Mouse (Mus musculus) thymus, postnatal 25 days (tissue): Measurements from ENCODE around the gene Pex6.
A peak's percentile ranks its signal among the peaks of the same experiment; 100 is the strongest.
"Not testable (repeated sequence)": the region's sequence is repeated elsewhere in the genome, so short reads cannot be mapped to it uniquely, and the experiment has no call there.

ENCODE experiments used
- DNase-seq: peaks from one replicate; pipeline ENCODE4 v3.0.0; 2022

The Pex6 gene

DNA sequence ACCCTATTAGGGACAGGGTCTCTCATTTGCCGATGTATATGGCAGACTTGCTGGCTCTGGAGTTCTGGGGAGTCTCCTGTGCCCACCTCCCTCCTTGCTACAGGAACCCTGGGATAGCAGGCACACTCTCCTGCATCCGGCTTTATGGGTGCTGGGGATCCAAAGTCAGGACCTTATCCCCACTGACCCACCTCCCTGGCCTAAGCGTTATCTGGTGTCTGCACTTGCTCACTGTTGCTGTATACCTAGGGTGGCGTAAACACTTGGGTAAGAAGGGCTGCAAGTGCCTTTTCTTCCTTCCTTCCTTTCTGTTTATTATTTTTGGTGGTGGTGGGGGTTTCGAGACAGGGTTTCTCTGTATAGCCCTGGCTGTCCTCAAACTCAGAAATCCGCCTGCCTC lies 30.0 kb downstream of the Pex6 start:
- DNase-seq, result no peak

DNA sequence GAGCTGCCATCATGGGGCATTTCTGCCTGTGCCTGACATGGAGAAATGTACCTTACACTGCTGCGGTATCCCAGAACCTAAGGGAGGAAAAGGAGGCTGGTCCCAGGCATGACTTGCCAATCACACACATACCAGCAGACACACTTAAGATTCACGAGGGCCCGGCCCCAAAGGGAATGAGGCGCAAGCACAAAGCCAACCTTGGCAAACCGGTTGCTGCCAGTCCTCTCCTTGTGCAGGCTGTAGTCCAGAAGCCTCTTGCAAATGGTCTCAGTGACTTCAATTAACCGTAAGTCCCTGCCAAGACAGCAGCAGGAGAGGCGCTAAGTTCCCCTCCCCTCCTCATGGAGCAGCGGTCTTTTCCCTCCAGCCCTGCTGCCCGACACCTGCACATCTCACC lies 31.7 kb downstream of the Pex6 start:
- no peak for DNase-seq

DNA sequence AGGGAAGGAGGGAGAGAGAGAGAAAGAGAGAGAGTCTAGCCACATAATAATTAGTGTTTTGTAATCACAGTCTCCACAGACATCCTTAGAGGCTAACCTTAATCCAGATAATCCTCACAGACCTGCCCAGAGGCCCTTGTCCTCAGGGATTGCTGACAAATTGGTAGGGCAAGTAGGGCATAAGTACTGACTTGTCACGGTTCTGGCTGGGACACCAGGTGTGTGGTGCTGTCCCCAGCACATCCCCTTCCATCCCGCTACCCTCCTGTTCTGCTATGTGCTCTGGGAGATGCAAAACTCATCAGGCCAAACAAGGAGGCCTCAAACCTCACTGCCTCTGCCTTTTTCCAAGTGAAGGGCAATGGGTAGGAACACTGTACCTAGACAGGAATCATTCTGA lies 34.2 kb downstream of the Pex6 start:
- no peak for DNase-seq

DNA sequence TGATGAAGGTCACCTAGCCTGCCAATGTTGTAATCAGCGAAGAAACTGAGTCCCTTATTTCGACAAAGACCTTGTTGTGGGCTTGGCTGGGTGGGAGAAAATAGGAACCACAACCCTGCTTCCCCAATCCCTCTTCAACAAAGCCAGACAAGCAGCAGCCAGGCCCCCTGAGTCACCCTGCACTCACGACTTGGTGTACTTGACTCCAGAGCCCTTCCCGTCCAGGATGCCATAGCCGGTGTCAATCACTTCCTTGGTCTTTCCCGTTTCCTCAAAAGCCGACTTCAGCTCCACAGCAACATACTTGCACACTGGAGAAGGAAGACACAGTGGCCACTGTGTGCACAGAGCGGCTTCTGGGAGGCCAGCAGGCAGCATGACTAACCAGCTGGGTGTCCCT lies 36.0 kb downstream of the Pex6 start:
- DNase-seq, result no peak

DNA sequence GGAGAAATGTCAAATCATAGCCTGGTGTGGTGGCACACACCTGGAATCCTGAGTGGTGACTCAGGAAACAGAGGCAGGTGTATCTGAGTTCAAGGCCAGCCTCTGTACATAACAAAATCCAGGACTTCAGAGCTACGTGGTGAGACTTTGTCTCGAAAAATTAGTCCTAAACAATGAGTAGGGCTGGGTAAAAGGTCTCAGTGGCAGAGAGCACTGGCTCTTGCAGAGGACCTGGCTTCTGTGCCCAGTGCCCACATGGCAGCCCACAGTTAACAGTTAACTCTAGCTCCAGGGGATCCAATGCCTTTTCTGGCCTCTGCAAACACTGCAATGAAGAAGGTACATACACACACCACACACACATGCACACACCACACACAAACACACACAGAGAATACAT lies 36.5 kb downstream of the Pex6 start:
- no peak for DNase-seq

DNA sequence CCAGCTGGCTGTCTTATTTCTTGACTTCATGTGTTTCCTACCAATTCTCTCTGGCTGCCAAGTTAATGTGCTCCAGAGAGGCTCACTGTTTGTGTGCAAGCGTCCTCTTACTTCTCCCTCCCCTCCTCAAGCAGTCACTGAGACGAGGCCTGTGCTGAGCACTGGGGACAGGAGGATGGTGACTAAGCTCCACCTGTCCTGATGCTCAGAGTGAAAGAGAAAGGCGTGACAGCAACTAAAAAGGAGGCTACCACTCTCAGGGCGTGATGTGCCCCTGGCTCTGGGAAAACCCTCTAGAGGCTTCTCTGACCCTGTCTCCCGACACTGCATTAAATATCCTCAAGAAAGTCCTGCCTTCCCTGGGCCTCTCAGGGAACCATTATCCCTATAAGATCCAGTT lies 38.0 kb downstream of the Pex6 start:
- no peak for DNase-seq

DNA sequence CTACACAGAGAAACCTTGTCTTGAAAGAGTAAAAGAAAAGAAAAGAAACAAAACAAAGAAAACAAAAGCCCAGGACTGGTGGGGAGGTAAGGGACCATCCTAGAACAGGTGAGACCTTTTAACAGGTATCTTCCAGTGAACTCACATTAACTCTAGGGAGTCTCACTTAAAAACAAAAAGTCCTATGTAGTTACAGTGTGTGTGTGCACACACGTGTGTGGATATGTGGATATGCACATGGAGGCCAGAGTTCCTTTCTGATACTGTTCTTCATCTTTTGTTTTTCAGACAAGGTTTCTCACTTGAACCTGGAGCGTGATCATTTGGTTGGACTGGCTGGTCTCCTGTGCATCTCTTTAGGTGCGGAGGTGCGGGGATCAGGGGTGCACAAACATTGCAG lies 39.3 kb downstream of the Pex6 start:
- no peak for DNase-seq

DNA sequence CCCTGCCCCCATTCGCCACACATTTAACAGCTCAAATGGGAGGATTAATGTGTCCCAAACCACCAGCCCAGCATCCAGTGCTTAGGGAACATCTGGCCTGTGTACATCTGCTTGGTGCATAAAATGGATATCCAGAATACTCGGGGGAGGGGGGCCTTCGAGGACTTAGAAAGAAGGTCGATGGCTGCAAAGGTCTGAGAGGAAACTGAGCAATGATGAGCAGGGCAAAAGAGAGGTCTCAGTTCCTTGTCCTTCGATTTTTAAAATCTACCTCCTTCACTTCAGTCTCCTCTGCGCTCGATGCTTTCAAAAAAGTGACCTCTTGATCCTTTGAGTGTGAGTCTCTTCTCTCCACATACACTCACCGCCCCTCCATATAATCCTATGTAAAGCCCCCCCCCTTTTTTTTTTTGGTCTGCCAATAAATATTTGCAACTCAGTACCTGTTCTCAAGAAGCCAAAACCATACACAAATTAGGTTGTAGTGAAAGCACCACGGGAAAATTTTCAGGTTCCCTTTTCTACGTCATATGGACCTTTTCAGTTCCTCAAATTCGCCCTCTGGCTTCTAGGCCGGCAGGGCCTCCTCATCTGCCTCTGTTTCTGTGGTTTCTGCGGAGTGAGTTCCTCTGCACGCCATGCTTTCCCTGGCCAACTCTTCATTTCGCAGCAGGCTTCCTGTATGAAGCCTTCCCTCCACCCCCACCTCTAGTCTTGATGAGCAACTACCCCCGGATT lies 40.0 kb downstream of the Pex6 start:
- DNase-seq, result no peak

DNA sequence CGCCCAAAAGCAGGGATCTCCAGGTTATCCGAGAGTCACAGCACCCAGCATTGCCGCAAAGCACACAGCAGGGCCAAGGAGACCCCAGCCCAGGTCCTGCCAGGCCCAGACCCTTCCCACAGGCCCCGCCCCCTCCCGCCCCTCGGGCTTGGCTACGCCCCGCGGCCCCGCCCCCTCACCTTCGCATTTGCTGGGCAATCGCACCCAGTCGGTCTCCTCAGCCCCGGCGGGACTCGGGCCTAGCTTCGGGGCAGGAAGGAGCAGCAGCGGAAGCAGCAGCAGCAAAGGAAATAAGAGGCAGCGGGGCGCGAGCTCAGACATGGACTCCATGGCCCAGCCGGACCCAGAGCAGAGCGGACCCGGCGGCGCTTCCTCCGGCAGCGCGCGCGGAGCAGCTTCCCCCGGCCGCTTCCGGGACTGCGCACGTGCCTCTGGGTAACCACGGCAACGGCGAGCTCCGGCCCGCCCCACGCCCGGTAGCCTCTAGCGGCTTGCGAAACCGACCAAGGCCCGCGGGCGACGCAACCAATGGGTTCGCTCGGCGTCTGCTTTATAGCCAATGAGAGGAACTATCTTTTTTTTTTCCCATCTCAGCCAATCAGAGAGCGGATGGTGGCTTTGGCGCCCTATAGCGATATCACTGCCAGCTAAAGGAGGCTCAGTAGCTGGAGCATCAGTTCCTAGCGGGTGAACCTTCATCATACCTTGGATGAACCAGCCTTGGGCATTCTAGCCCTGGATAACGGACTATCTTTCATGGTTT lies 40.7 kb downstream of the Pex6 start, which contains the start of gene Cnpy3:
Cnpy3 (minus strand) TSS at position 421 of the 763 bp plus-strand sequence.
- DNase-seq, result peak; percentile 96

DNA sequence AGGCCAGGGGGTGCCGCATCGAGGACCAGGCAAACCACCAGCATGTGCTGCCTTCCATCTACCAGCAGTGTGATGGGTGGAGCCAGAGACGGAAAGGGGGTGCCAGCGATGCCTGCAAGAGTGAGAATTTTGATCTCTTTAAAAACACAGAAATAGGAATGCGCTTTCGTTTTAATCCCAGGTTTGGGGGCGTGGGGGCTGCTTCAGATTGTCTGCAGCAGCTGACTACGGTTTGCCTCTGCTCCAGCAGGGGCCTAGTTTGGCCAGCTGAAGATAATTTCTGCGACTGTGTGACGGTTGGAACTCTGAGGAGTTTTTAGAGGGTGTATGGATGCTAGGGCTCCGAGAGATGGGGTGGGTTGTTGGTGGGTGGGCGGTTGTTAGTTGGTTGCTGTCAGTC lies 47.5 kb downstream of the Pex6 start:
- no peak for DNase-seq

DNA sequence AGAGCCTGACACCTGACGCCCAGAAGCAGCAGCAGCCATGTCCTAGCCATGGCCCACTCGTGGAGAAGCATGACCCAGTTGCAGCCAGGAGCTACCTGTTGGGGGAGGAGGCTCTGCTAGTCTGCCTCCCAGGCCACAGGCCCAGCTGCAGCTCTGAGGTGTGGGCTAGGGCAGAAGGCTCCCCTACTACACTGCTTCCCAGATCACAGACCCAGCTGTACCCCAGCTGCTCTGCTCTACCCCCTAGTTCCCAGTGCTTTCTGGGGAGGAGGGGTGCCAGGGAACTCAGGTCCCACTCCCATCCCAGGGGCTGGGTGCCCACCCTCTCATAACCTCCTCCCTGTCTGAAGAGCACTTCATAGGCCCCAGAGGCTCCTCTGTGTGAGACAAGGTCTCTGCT lies 52.3 kb downstream of the Pex6 start, which contains the start of gene Ptcra:
Ptcra (minus strand) TSS at position 169 of the 400 bp plus-strand sequence.
- DNase-seq, result peak; percentile 77

DNA sequence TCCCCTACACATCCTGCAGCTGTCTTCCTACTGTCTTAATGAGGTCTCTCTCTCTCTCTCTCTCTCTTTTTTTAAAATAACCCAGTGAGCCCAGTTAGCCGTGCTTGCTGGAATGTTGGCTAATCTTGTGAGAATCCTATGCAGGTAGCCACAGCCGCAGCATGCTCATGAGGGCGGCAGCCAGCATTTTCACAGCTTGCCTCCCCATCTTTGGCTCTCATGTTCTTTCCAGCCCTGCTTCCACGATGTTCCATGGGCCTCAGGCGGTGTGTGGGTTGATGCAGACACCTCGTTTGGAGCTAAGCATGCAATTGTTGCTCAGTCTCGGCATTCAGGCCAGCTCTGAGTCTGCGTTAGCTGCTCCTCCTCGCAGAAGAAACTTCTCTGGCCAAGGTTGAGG lies 53.7 kb downstream of the Pex6 start:
- not testable (repeated sequence) for DNase-seq

DNA sequence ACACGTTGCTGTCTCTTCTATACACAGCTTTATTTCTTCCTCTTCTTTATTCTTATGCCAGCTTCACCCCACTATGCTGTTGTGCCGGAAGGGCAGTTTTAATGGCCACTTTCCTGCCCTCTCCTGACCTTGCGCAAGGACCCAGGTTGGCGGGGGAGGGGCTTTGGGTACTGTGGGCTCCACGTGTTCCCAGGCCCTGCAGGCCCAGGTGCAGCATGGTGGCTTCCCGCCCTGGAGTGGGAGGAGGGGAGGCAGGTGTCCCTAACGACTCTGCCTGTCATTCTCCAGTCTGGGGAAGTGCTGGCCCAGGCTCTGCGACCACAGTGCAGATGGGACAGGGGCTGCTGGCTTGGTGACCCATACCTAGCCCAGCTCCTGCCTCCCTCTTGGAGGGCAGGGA lies 56.6 kb downstream of the Pex6 start:
- peak; percentile 83 for DNase-seq

DNA sequence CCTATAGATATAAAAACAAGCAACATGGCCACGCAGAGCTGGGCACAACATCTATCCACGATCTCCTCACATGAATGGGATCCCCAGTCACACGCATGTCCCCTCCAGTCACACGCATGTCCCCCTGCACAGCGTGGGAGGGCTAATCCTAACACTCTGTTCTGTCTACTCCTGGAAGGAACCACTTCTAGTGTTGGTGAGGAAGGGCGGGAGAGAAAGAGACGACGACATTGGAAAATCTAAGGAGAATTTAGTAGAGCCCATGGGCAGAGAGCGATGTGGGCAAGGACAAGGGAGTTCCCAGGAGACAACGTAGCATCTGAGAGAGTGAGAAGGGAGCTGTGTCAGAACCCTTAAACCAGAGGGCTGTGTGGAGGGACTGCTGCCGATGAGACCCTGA lies 59.3 kb downstream of the Pex6 start:
- no peak for DNase-seq

DNA sequence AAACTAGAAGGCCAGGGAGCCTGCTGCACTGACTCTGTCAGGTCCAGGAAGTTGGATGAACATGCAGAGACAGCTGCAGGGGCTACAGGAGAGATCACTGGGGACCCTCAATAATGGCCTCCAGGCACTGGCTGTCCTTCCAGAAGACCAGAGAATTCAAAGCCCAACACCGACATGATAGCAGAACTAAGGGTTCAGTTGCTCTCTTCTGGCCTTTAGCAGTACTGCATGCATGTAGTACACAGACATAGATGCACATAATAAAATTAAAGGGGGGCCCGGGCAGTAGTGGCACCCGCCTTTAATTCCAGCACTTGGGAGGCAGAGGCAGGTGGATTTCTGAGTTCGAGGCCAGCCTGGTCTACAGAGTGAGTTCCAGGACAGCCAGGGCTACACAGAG lies 59.8 kb downstream of the Pex6 start:
- no peak for DNase-seq

DNA sequence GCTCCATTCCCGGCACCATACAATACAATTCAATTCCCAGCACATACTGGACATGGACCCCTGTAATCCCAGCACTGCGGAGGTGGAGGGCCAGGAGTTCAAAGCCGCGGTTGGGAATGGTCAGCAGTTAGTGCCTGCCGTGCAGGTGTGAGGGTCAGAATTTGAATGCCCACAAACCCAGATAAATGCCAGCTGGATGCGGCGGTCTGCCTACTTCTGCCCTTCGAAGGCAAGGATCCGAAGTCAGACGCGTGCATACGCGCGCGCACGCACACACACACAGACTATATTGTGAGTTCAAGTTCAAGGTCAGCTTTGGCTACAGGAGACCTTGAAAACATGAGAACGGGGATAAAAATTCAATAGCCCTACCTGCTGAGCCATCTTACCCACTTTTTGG lies 60.4 kb downstream of the Pex6 start:
- no peak for DNase-seq

DNA sequence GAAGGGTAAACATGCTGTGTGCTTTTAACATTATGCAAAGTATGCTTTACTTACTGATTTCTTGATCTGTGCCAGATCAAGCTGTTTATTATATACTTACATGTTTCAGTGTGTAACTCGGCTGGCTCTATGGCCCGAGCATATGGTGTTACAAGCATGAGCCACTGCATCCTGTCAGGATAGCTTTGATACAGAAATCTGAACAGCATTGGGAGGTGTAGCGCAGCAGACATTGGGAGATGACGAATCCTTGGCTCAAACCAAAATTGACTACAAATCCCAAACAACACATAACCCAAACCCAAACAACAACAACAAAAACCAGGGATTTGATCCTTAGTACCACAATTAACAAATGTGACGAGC lies 60.8 kb downstream of the Pex6 start:
- DNase-seq, result no peak

DNA sequence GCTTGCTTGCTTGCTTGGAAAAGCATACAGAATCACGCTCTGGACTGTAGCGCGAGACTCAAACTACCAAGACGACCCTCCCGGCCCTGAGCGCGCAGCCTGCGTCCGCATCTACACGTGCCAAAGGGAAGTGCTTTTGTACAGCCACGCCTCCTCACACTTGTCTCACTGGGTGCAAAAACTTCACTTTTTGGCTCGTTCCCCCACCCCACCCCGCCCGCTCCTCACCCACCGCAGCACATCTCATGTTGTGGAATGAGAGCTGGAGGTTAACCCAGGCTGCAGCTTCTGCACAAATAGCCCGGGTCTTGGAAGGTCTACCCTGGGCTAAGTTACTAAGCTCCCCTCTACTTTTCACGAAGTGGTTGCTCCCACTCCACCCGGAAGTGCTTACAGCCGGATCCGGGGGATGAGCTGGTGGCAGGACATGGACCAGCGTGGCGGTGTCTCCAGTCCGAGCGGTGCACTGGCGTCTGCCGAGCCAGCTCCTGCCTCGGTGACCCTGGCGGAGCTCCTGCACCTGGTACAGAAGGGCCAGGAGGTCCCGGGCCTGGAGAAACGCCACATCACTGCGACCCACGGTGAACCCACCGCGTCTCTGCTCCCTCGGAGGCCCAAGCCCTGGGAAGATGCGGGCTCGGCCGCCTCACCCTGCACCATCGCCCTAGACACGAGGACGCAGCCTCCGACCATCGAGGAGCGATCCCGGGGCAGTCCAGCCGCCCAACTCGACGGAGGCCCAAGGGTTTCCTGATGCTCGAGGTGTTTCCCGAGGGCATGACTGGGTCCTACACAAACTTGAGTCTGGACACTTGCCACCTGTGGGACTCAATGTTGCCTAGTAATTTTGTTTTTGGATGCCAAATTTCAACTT lies 61.4 kb downstream of the Pex6 start, which contains the start of gene 2310039H08Rik:
2310039H08Rik (plus strand) TSS at position 232 of the 874 bp plus-strand sequence.
- peak; percentile 84 for DNase-seq

DNA sequence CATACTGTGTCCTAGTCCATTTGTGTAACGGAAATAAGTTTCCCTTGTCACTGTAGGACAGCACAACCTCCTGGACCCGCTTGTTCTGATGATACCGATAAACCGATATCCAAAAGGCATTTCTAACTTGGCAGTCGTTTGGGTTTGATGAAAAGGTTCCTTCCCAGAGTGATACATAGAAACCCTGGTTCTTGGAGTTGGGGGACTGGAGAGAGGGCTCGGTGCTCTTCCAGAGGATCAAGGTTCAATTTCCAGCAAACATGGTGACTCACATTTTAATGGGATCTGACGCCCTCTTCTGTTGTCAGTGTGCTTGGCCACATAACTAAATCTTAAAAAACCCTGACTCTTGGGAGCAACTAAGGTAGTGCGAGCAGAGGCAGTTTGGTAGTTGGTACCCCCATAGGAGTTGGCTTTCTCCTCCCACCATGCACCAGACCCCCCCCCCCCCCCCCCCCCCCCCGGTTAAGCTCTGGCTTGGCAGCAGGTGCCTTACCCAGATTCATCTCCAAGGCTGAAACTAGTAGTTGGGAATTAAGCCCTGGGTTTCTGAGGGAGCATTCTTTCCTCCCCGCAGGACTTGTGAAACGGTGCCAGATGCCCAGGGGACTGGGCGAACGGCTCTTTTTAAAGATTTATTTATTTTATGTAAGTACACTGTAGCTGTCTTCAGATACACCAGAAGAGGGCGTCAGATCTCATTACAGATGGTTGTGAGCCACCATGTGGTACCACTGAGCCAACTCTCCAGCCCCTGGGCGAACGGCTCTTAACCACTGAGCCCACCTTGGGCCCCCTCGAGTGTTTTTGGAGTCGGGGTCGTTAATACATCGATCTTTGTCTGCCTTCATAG lies 62.2 kb downstream of the Pex6 start:
- DNase-seq, result no peak

DNA sequence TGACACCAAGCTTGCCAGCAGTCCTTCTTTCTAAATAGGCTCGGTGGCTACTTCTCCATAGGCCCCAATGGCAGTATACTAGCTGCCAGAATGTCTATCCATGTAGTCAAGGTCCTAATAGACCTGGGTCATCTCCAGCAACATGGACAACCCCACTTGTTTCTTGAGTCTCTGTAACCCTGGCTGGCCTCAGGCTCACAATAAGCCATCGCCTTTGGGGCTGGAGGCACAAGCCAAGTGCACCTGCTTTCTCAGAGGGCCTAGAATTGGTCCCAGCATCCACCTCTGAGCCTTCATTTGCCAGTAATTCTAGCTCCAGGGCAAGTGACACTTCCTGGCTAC lies 62.8 kb downstream of the Pex6 start:
- DNase-seq, result no peak

DNA sequence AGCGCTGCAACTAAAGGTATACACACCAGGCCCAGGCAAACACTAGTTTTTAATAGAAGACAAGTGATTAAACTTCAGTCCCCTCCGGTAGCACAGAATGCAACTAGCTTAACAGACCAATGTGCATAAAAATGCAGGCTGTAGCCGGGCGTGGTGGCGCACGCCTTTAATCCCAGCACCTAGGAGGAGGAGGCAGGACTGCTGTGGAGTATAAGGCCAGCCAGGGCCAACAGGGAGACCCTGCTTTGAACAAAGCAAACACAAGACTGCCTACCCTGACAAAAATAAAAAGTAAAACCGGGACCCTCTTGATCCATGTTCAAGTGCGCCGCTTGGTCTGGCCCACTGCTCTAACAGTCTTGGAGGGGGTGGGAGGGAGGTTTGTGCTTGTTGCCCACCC lies 63.8 kb downstream of the Pex6 start:
- DNase-seq, result no peak
